Mouse (Mus musculus): ENCODE measurements around the gene Trp53i13. TPM values are rescaled to one million over a fixed set of nuclear protein-coding genes. Genes with fewer than 3 reads are reported as not detected.

Trp53i13 gene
- polyA plus RNA-seq, 1 experiment from 2014 or later = 20.9 TPM

- H3K4me3 ChIP-seq (ENCODE audit: low read depth, low read length) = peak overlapping the region; percentile 77
- no peak overlapping the region for H3K27ac ChIP-seq (replicated peaks)
- ATAC-seq (ENCODE audit: low FRiP score, low TSS enrichment) (no peak), DNase-seq (ENCODE audit: low spot score) (peak; percentile 39)
- WGBS = 8% methylated on average over 34 of the region's 55 CpGs
- H3K9ac ChIP-seq (ENCODE audit: low read length) = peak overlapping the region; percentile 76
- TF ChIP-seq EP300 (optimal IDR thresholded peaks at IDR 0.05) = no peak
- TF ChIP-seq CTCF (IDR thresholded peaks at IDR 0.05; ENCODE audit: low read depth) = no peak
- H3K4me2 ChIP-seq (replicated peaks; ENCODE audit: low read depth) = peak overlapping the region; percentile 97
- H3K9me3 ChIP-seq (ENCODE audit: control insufficient read depth, low read length) = no peaks in the 10 kb centered on the region
- H3K27me3 ChIP-seq (ENCODE audit: control insufficient read depth, insufficient read depth, low read length) = no peaks in the 10 kb centered on the region
- H3K4me1 ChIP-seq (replicated peaks; ENCODE audit: control insufficient read depth, insufficient read depth) = peaks cover 13% of the 10 kb centered on the region
- H3K36me3 ChIP-seq (ENCODE audit: control insufficient read depth, insufficient read depth, low read length) = no peaks in the 10 kb centered on the region
Observed at GRCm38 (mm10) chr11:77488771-77489581, 26.8 kb downstream of the Trp53i13 start.

DNA sequence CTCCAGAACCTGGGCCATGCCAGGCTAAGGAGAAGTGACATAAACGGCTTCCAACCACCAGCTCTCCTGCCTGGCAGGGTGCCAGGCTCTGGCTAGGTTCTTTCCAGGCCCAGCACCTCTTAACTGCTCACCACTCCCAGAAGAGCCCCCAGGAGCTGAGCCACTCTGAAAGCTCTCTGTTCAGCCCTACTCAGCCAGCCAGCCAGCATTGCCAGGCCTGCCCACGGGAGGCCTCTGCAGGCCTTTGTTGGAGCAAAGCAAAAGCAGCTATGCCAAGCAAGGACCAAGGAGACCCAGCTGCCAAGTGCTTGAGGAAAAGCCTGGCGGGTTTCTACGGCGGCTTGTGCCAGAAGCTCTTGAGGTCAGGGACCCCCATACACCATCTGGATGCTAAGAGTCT lies 29.0 kb downstream of the Trp53i13 start:
- no peak overlapping the region for H3K4me2 ChIP-seq (replicated peaks; ENCODE audit: low read depth)
- H3K9ac ChIP-seq (ENCODE audit: low read length) = no peak overlapping the region
- H3K27me3 ChIP-seq (ENCODE audit: control insufficient read depth, insufficient read depth, low read length) = no peaks in the 10 kb centered on the region
- 57% methylated on average over 5 of the region's 5 CpGs for WGBS
- no peaks in the 10 kb centered on the region for H3K9me3 ChIP-seq (ENCODE audit: control insufficient read depth, low read length)
- no peak overlapping the region for H3K4me3 ChIP-seq (ENCODE audit: low read depth, low read length)
- ATAC-seq (ENCODE audit: low FRiP score, low TSS enrichment) (no peak), DNase-seq (ENCODE audit: low spot score) (no peak)
- no peak overlapping the region for H3K27ac ChIP-seq (replicated peaks)
- TF ChIP-seq CTCF (IDR thresholded peaks at IDR 0.05; ENCODE audit: low read depth) (peak; percentile 39), EP300 (optimal IDR thresholded peaks at IDR 0.05) (no peak)
- peaks cover 13% of the 10 kb centered on the region for H3K4me1 ChIP-seq (replicated peaks; ENCODE audit: control insufficient read depth, insufficient read depth)
- H3K36me3 ChIP-seq (ENCODE audit: control insufficient read depth, insufficient read depth, low read length) = no peaks in the 10 kb centered on the region

- peaks cover 7% of the 10 kb centered on the region for H3K4me1 ChIP-seq (replicated peaks; ENCODE audit: control insufficient read depth, insufficient read depth)
- DNase-seq (ENCODE audit: low spot score) (no peak), ATAC-seq (ENCODE audit: low FRiP score, low TSS enrichment) (no peak)
- H3K4me2 ChIP-seq (replicated peaks; ENCODE audit: low read depth) = no peak overlapping the region
- H3K36me3 ChIP-seq (ENCODE audit: control insufficient read depth, insufficient read depth, low read length) = no peaks in the 10 kb centered on the region
- no peaks in the 10 kb centered on the region for H3K27me3 ChIP-seq (ENCODE audit: control insufficient read depth, insufficient read depth, low read length)
- TF ChIP-seq CTCF (IDR thresholded peaks at IDR 0.05; ENCODE audit: low read depth) (no peak), EP300 (optimal IDR thresholded peaks at IDR 0.05) (no peak)
- WGBS = 56% methylated on average over 6 of the region's 6 CpGs
- no peak overlapping the region for H3K27ac ChIP-seq (replicated peaks)
- H3K9me3 ChIP-seq (ENCODE audit: control insufficient read depth, low read length) = no peaks in the 10 kb centered on the region
- no peak overlapping the region for H3K4me3 ChIP-seq (ENCODE audit: low read depth, low read length)
- no peak overlapping the region for H3K9ac ChIP-seq (ENCODE audit: low read length)
Observed at GRCm38 (mm10) chr11:77485229-77485628, 30.6 kb downstream of the Trp53i13 start.

DNA sequence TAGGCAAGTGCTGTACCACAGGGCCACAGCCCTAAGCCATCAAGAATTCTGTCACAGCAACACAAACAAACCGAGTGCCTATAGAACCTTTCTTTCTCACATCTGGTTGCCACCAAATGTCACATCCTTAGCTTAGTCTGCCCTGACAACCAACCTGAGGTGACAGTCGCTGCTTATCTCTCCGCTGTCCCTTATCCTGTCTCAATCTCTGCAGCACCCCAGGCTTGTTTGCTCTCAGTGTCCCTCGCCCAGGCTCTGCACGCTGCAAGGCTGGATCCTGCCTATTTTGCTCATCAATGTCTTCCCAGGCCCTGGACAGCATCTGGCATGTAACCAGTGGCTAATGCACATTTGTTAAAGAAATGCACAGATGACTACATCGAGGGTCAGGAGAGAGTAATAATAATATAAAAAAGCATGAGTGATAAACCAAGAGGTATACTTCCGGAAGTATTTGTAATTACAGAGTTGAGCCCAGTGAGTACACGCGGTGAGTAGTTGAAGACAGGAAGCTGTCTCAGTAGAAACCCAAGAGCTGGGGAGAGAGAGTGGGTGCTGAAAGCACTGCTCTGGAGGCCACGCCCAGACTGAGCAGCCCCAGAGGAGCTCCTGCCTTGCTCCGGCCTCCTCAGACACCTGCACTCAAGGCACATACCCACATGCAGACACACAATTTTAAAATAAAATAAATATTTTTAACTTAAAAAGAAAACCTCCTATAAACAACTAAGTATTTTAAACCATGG lies 32.1 kb downstream of the Trp53i13 start:
- Histone ChIP-seq H3K36me3 (ENCODE audit: control insufficient read depth, insufficient read depth, low read length) (no peaks in the 10 kb centered on the region), H3K27ac (replicated peaks) (no peak overlapping the region), H3K4me1 (replicated peaks; ENCODE audit: control insufficient read depth, insufficient read depth) (peaks cover 5% of the 10 kb centered on the region), H3K9ac (ENCODE audit: low read length) (no peak overlapping the region), H3K9me3 (ENCODE audit: control insufficient read depth, low read length) (no peaks in the 10 kb centered on the region), H3K4me3 (ENCODE audit: low read depth, low read length) (no peak overlapping the region), H3K27me3 (ENCODE audit: control insufficient read depth, insufficient read depth, low read length) (no peaks in the 10 kb centered on the region), H3K4me2 (replicated peaks; ENCODE audit: low read depth) (no peak overlapping the region)
- TF ChIP-seq EP300 (optimal IDR thresholded peaks at IDR 0.05) (no peak), CTCF (IDR thresholded peaks at IDR 0.05; ENCODE audit: low read depth) (no peak)
- WGBS = 51% methylated on average over 11 of the region's 11 CpGs
- DNase-seq (ENCODE audit: low spot score) (no peak), ATAC-seq (ENCODE audit: low FRiP score, low TSS enrichment) (no peak)

DNA sequence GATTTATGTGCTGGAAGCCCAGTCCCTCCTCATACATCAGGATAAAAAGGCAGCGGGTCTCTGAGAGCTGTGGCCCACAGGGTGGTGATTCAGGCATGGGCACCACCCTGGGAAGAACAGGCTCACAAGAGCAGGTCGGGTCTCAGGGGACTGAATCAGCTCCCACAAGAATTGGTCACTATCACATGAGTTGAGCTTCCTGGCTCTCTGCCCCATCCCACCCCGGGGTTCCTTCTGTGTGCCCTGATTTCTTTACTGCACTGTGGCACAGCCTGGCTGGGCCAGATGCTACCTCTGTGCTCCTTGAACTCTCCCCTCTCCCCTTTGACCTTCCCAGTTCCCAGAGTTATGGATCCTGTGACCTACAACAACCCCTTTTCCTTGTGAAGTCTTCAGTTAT lies 32.7 kb downstream of the Trp53i13 start:
- TF ChIP-seq EP300 (optimal IDR thresholded peaks at IDR 0.05) = no peak
- no peak for TF ChIP-seq CTCF (IDR thresholded peaks at IDR 0.05; ENCODE audit: low read depth)
- no peak overlapping the region for H3K4me3 ChIP-seq (ENCODE audit: low read depth, low read length)
- ATAC-seq (ENCODE audit: low FRiP score, low TSS enrichment) (no peak), DNase-seq (ENCODE audit: low spot score) (no peak)
- no peak overlapping the region for H3K4me2 ChIP-seq (replicated peaks; ENCODE audit: low read depth)
- H3K27ac ChIP-seq (replicated peaks) = no peak overlapping the region
- no peaks in the 10 kb centered on the region for H3K9me3 ChIP-seq (ENCODE audit: control insufficient read depth, low read length)
- peaks cover 5% of the 10 kb centered on the region; the same call in 1 of the 2 replicates for H3K4me1 ChIP-seq (replicated peaks; ENCODE audit: control insufficient read depth, insufficient read depth)
- 72% methylated on average over 3 of the region's 3 CpGs for WGBS
- H3K36me3 ChIP-seq (ENCODE audit: control insufficient read depth, insufficient read depth, low read length) = no peaks in the 10 kb centered on the region
- no peak overlapping the region for H3K9ac ChIP-seq (ENCODE audit: low read length)
- H3K27me3 ChIP-seq (ENCODE audit: control insufficient read depth, insufficient read depth, low read length) = no peaks in the 10 kb centered on the region

DNA sequence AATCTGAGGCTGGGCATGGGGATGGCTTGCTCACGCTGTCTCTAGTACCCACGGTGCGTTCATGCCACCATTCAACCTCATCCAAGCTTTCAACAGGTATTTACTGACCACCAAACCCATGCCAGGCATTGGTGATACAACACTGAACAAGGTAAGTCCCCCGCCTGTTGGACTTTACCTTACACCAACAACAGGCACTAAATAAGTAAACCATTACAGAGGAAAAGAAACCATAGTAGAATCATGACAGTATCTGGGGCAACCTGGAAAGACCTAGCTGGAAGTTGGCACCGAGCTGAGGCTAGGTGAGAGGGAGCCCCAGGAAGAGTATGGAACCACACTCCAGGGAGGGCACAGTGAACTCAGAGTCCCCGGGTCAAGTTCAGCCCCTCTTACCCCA lies 38.9 kb downstream of the Trp53i13 start:
- no peak for TF ChIP-seq CTCF (IDR thresholded peaks at IDR 0.05; ENCODE audit: low read depth)
- no peak for TF ChIP-seq EP300 (optimal IDR thresholded peaks at IDR 0.05)
- no peak for DNase-seq (ENCODE audit: low spot score)
- 87% methylated on average over 6 of the region's 6 CpGs for WGBS

More for the DNA sequence above, 38.9 kb downstream of the Trp53i13 start:
- Histone ChIP-seq H3K4me3 (ENCODE audit: low read depth, low read length) (no peak overlapping the region), H3K4me1 (replicated peaks; ENCODE audit: control insufficient read depth, insufficient read depth) (no peaks in the 10 kb centered on the region), H3K27me3 (ENCODE audit: control insufficient read depth, insufficient read depth, low read length) (no peaks in the 10 kb centered on the region), H3K9ac (ENCODE audit: low read length) (no peak overlapping the region), H3K27ac (replicated peaks) (no peak overlapping the region), H3K4me2 (replicated peaks; ENCODE audit: low read depth) (no peak overlapping the region), H3K9me3 (ENCODE audit: control insufficient read depth, low read length) (no peaks in the 10 kb centered on the region), H3K36me3 (ENCODE audit: control insufficient read depth, insufficient read depth, low read length) (peaks cover 5% of the 10 kb centered on the region; the same call in 1 of the 2 replicates)
- no peak for ATAC-seq (ENCODE audit: low FRiP score, low TSS enrichment)

All from stomach, postnatal 0 days (tissue).